Mouse (Mus musculus): Measurements from ENCODE around the gene Styxl1.

GRCm38 (mm10) chr5:135729351-135729750, 48.8 kb downstream of the Styxl1 start:
- TF ChIP-seq EP300 (optimal IDR thresholded peaks at IDR 0.05) (no peak), CTCF (IDR thresholded peaks at IDR 0.05; ENCODE audit: low read depth) (no peak)
